Mouse (Mus musculus) kidney, adult 18-20 months (tissue): ENCODE results near the gene Gm128.

Experiments
- DNase-seq: peaks from one replicate; pipeline ENCODE4 v3.0.0; 2021

The Gm128 gene

DNA sequence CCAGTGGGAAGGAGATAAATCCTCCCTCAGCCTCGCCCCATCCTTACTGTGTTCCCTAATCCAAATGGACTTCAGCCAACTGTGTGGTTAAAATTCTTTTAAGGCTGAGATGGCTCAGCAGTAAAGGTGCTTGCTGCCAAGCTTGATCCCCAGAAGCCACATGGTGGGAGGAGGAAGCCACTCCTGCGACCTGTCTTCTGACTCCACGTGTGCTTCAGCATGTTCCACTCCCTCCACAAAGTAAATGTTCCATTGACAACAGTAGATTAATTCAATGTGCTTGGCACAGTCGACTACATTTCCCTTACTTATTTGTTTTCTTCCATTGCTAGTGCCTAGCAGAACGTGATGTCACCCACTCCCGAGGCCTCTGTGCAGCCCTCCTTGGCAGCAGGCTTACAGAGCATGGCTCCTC is 46.7 kb downstream of the Gm128 start:
- DNase-seq = peak; percentile 28
